Mouse (Mus musculus): ENCODE measurements at regions not wholly inside any gene's neighbourhood (a gene's known extent, or its start where the extent isn't known, plus 50 kb on each side); places are given as distances from the start of the nearest gene placed in this dataset.

DNA sequence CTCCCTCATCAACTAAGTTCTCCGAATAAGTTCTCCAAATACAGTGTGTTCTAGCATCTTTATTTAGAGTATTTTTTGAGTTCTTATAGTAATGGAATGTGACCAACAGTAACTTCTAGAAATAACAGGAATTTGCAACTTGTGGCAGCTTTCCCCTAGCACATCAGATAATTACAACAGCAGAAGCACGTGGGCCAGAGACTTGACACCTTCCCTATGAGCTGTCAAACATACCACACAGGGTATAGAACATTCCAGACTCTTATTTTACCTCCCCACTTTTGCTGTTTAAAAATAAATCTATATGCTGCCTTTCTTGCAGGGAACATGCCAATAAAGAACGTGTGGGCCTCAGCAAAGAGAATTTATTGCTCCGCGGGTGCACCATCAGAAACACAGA lies 77.4 kb upstream of the Commd8 start:
- no peak for ATAC-seq (replicated peaks; ENCODE audit: poor library complexity)

DNA sequence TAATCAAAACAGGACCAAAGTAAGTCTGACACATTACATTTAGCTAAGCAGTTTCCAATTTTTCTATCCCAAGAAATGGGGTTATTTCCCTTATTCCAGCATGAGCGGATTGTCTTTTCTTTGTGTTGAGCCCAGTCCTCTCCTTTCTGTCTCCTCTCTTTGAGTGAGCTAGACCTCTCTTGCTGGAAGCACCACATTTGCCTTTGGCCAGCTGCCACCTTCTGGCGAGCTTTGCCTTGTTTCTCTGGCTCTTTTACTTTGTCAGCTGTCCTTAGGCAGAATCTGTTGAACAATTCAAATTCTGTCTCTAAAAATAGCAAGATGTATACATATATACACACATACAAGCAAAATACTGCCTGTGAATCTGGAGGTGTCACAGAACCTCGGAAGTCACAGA lies 76.1 kb upstream of the Commd8 start:
- ATAC-seq (replicated peaks; ENCODE audit: poor library complexity) = 0 out of 2 replicates have a peak, but pooled peaks have one; percentile 17

DNA sequence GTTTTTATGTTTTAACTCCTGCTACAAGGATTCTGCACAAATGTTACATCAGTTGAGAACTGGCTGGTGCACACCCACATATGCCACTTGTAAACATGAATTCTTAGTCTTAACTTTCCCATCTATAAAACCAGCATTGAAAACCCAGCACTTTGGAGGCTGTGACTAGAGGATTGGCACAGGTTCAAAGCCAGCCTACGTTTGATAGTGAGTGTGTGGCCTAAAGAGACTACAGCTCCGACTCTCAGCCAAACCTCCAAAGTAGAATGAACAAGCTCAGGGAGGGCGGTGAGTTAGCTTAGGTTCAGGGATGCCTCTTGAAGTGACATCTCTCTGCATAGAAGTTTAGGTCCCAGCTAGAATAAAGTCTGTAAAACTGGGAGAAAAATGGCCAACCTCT lies 75.0 kb upstream of the Commd8 start:
- peak; percentile 50; the same call in 1 of the 2 replicates for ATAC-seq (replicated peaks; ENCODE audit: poor library complexity)

GRCm38 (mm10) chr5:72241451-72241850 lies 73.5 kb upstream of the Commd8 start:
- ATAC-seq (replicated peaks; ENCODE audit: poor library complexity) = no peak

DNA sequence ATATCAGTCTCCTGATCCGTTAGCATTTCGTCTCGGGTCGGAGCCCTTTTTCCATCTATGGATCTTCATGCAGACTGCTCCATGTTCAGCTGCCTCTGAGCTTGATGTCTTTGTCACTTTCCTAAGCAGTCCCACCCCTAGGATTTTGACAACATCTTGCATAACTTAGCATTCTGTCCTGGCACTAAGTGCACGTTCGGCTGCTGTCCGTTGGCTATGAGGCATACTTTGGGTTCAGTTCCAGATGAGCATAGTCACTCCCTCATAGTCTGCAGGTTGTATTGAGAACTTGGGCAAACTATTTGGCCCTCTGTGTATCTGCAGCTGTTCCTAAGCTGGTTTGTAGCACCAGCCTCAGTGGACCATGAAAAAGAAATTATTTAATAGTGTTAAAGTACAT lies 72.3 kb upstream of the Commd8 start:
- ATAC-seq (replicated peaks; ENCODE audit: poor library complexity) = no peak

DNA sequence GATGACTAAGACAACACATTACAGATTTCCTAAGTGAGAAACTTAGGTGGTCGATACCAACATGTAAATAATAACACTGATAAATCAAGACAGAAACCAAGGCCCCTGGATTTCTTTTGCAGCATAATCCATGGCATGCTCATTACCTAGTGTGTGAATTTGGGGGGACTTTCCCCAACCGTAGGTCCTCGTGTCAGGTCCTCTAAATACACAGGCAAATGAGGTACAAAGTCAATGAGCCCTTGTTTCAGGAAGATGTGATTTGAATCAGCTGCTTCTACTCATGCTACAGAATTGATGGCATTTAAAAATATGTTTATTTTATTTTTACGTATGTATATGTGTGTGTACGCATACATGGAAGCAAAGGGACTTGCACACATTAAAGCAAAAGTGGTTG lies 59.0 kb upstream of the Commd8 start:
- ATAC-seq (replicated peaks; ENCODE audit: poor library complexity) = no peak

DNA sequence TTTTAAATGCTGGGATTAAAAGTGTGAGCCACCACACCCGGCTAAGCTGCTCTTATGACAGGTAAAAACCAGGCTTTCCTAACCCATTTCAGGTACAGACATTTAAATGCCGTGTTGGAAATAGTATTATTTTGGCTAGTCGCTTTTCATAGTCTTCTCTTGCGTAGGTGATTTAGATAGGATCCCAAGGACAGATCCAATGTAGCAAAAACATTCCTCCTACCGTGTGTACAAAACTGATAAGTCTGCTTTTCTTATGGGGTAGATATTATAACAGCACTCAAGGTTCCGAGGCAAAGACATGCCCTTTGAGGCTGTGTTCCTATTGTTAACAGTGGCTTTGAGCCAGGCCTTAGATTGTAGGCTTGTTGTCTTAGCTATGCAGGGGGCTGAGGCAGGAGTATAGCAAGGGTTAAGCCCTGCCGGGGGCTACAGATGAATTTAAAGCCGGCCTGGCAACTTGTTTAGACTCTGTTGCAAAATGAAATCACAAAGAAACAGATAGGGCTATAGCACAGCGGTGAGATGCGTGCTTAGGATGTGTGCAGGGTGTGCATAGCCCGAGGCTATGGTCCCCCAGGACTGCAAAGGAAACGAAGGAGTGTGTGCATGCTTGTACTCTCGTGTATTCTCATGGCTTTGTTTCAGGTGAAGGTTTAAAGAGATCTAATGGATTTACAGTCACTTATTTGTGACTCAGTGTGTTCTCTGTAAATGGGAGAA lies 57.7 kb upstream of the Commd8 start:
- peak; percentile 61 for ATAC-seq (replicated peaks; ENCODE audit: poor library complexity)

DNA sequence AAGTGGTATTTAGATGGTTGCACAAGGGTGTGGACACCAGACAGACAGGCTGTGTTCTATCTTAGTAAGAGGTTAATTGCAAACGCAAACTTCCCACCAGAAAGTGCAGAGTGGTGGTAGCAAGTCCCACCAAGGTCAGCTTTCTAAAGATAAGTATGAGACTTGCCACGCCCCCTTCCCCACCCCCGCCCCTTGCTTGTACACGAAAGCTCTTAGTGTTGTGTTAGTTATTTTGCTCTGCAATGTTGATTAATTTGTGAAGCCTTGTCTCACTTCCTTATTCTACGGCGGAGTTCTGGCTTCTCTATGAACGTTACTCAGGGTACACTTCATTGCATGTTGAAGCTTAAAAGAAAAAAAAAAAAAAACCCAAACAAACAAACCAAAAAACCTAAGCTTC lies 57.1 kb upstream of the Commd8 start:
- peak; percentile 25 for ATAC-seq (replicated peaks; ENCODE audit: poor library complexity)

DNA sequence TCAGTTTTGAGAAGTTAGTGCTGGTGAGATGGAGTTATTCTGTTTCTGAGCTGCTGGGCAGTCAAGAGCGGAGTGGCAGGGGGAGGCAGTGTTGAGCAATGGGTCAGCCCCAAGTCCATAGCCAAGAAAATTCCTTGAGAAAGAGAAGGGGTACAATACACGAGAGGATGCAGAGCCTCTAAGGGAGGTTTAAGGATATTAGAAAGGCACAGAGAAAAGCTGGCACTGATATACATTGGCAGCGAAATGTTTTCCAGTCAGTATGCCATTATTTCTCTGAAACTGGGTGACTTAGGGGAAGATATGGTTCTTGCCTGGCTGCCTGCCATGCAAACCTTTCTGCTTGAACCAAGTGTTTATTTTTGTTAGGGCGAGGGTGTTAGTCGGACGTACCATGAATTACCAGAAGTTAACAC lies 56.6 kb upstream of the Commd8 start:
- ATAC-seq (replicated peaks; ENCODE audit: poor library complexity) = peak; percentile 21

- ATAC-seq (replicated peaks; ENCODE audit: poor library complexity) = peak; percentile 61
Measured at GRCm38 (mm10) chr5:72222902-72223301, 54.9 kb upstream of the Commd8 start.

GRCm38 (mm10) chr5:72219697-72220096 lies 51.7 kb upstream of the Commd8 start:
- ATAC-seq (replicated peaks; ENCODE audit: poor library complexity) = peak; percentile 63

DNA sequence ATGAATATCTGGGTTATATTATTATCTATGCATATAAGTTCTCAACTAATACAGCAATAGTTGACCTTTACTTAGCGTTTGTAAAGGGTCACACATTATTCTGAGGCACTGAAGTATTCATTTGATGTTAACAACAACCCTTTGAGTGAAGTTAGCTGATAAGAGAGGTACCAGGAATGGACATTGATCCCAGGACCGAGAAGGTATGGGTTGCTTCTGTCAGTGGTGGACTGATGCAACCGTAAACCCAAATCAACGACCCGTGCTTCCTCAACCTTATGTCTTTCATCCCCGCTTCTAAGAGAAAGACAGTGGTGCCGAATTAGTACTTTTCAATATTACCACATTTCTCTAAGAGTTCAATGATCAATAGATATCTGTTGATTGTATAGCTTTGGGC lies 51.3 kb upstream of the Commd8 start:
- ATAC-seq (replicated peaks; ENCODE audit: poor library complexity) = no peak
